Mouse (Mus musculus) heart, embryonic 13.5 days (tissue): Measurements from ENCODE around the gene Zfp831. TPM values are rescaled to one million over a fixed set of nuclear protein-coding genes. Genes with fewer than 3 reads are reported as not detected.

Experiments used
- ATAC-seq: fragments of 200-750 bp; cut with Nextera tagmentation; 2 replicates; pipeline ENCODE4 v1.8.0; 2017; ENCODE audit warnings: moderate TSS enrichment; ENCODE audit not compliant: insufficient number of reproducible peaks, low FRiP score, low TSS enrichment; ENCODE audit errors: extremely low read depth
- H3K27ac ChIP-seq: fragments of 300-500 bp; sonication (generic); replicated peaks from 2 replicates; pipeline ENCODE4 v1.5.1; 2015; ENCODE audit warnings: moderate library complexity, mild to moderate bottlenecking, inconsistent platforms
- H3K27me3 ChIP-seq: fragments of 300-500 bp; sonication (generic); replicated peaks from 2 replicates; pipeline ENCODE4 v1.6.1; 2015; ENCODE audit warnings: mild to moderate bottlenecking, inconsistent platforms
- H3K36me3 ChIP-seq: fragments of 300-500 bp; sonication (generic); 2 replicates; pipeline ENCODE4 v1.6.1; 2015; ENCODE audit warnings: mild to moderate bottlenecking, inconsistent platforms
- H3K4me1 ChIP-seq: fragments of 300-500 bp; sonication (generic); 2 replicates; pipeline ENCODE4 v1.6.1; 2015; ENCODE audit warnings: inconsistent platforms
- H3K4me2 ChIP-seq: fragments of 300-500 bp; sonication (generic); 2 replicates; pipeline ENCODE4 v1.6.1; 2015; ENCODE audit warnings: inconsistent platforms, mild to moderate bottlenecking, moderate library complexity
- H3K4me3 ChIP-seq: fragments of 300-500 bp; sonication (generic); 2 replicates; pipeline ENCODE4 v1.5.1; 2015; ENCODE audit warnings: moderate library complexity, mild to moderate bottlenecking, inconsistent platforms
- H3K9ac ChIP-seq: fragments of 300-500 bp; sonication (generic); 2 replicates; pipeline ENCODE4 v1.6.1; 2015; ENCODE audit warnings: inconsistent platforms, mild to moderate bottlenecking, moderate library complexity
- H3K9me3 ChIP-seq: fragments of 300-500 bp; sonication (generic); 2 replicates; pipeline ENCODE4 v1.6.1; 2016; ENCODE audit warnings: inconsistent platforms
- WGBS: fragments of 180-500 bp; shearing (Covaris S2); methylation state at CpG from one replicate; pipeline ENCODE4 v1.1.7; 2015; ENCODE audit warnings: mixed read lengths; 5-methylcytosine and 5-hydroxymethylcytosine counted together
- polyA plus RNA-seq: library from polyadenylated mRNA; unstranded; fragments of >200 nt; fragmentation: Nextera tagmentation; extraction: Ambion mirVana; gene quantifications from 2 replicates; pipeline ENCODE4 v1.2.1, GENCODE M21; 2015

Gene Zfp831
- polyA plus RNA-seq, 1 experiment from 2014 or later: 0.01 TPM

DNA sequence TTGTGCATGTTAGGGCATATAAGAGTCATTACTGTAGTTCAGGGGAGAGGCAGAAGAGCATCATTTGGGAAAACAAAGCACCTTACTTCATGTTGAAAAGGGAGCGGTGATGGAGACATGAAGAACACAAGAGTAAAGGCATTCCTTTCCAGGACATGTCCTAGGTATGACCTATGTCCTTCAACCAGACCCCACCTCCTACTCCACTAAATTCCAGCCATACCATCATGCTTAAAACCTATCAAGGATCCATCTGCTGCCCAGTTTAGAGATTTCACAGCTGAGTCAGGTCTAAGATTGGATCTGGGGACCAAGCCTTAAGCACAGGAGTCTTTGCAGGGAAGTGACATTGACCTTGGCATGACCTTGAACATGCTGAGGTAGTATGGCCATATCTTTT is 91.9 kb downstream of the Zfp831 start:
- ATAC-seq: no peak
- no peaks in the 10 kb centered on the region for H3K9me3 ChIP-seq
- H3K36me3 ChIP-seq: no peaks in the 10 kb centered on the region
- no peak overlapping the region for H3K4me2 ChIP-seq
- H3K27ac ChIP-seq: no peak overlapping the region
- H3K9ac ChIP-seq: no peak overlapping the region
- H3K4me3 ChIP-seq: no peak overlapping the region
- no peaks in the 10 kb centered on the region for H3K27me3 ChIP-seq
- peaks cover 17% of the 10 kb centered on the region for H3K4me1 ChIP-seq
- 64% methylated on average over 1 of the region's 1 CpGs for WGBS

DNA sequence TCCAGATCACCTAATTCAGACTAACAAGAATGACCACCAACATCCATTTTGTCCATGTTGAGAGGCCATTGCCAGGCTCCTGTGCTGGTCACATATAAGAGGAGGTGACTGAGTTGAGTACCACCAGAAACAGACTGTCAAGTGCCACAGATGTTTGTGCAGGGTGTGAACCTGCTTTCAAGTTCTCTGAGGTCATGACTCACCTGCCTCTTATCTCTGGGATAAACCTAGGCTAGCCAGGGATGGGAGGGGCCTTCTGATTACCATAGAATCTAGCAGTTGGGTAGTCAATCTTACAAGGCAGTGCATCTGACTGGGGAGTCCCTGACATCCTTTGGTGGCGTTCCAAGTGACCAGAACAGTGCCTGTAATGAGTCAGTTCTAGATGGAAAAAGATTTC is 103.8 kb downstream of the Zfp831 start:
- no peaks in the 10 kb centered on the region for H3K36me3 ChIP-seq
- no peak overlapping the region for H3K9ac ChIP-seq
- no peak overlapping the region for H3K4me2 ChIP-seq
- no peaks in the 10 kb centered on the region for H3K9me3 ChIP-seq
- ATAC-seq: no peak
- H3K4me3 ChIP-seq: no peak overlapping the region
- 76% methylated on average over 1 of the region's 1 CpGs for WGBS
- H3K27me3 ChIP-seq: no peaks in the 10 kb centered on the region
- no peak overlapping the region for H3K27ac ChIP-seq
- H3K4me1 ChIP-seq: 0 out of 2 replicates have a peak, but pooled peaks cover 5% of the 10 kb centered on the region

DNA sequence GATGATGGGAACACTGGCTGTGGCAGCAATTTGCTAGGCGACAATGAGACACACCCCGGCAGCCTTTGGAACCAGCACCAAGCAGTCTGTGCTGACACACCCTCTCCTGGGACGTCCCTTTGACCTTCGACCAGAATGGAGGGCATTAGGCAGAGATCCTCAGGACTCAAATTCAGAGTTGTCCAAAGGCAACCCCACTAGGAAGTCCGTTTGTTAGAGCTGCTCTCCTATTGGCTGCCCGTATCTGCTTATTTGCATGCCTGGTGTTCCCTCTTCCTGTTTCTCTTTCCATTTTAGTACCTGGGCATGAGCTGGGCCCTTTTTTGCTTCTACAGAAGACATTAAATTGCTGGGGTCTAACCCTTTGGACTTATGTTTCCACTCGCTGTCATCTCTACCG is 105.0 kb downstream of the Zfp831 start:
- no peak overlapping the region for H3K27ac ChIP-seq
- no peak overlapping the region for H3K9ac ChIP-seq
- 0 out of 2 replicates have a peak, but pooled peaks cover 5% of the 10 kb centered on the region for H3K4me1 ChIP-seq
- WGBS: 61% methylated on average over 8 of the region's 8 CpGs
- peak overlapping the region; percentile 41 for H3K4me2 ChIP-seq
- no peaks in the 10 kb centered on the region for H3K9me3 ChIP-seq
- no peak for ATAC-seq
- no peaks in the 10 kb centered on the region for H3K27me3 ChIP-seq
- no peak overlapping the region for H3K4me3 ChIP-seq
- no peaks in the 10 kb centered on the region for H3K36me3 ChIP-seq

DNA sequence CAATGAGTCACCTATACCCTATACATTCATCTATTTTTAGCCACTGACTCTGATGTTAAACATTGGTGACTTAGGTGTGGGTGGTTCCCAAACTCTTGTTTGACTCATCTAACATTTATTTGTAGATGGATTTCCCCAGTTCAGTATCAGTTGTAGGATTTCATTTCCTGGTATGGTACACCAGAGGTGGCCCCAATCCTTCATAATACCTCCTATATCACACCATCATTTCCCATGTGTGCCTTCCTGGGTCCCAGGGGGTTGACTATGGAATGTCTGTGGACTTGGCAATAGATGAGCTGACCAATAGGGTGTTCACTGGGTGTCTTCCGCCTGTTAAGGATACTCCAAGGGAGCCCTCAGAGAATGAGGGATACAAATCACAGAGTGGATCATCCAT is 109.9 kb downstream of the Zfp831 start:
- Histone ChIP-seq H3K9ac (no peak overlapping the region), H3K4me1 (0 out of 2 replicates have a peak, but pooled peaks cover 5% of the 10 kb centered on the region), H3K4me2 (no peak overlapping the region), H3K27me3 (no peaks in the 10 kb centered on the region), H3K36me3 (no peaks in the 10 kb centered on the region), H3K4me3 (no peak overlapping the region), H3K27ac (no peak overlapping the region), H3K9me3 (no peaks in the 10 kb centered on the region)
- ATAC-seq: no peak
- 82% methylated on average over 1 of the region's 1 CpGs for WGBS

DNA sequence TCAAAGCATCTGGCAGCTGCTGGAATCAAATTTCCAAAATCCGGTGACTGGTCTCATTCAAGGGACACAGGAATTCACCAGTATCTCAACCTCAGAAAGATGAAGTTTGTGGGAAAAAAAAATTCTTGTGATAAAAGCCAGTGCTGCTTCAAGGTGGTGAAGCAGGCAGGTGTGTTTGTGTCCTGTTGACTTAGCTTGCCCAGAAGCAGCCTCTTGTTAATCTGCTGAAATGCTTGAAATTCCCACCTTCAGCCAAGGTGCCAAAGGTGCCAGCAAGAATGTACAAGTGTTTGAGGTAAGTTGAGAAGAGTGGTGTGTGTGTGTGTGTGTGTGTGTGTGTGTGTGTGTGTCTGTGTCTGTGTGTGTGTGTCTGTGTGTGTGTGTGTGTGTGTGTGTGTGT is 110.9 kb downstream of the Zfp831 start:
- Histone ChIP-seq H3K9me3 (no peaks in the 10 kb centered on the region), H3K4me1 (no peaks in the 10 kb centered on the region), H3K27ac (no peak overlapping the region), H3K9ac (no peak overlapping the region), H3K4me3 (no peak overlapping the region), H3K4me2 (no peak overlapping the region), H3K36me3 (no peaks in the 10 kb centered on the region), H3K27me3 (peaks cover under 1% of the 10 kb centered on the region; the same call in 1 of the 2 replicates)
- ATAC-seq: no peak
- WGBS: 76% methylated on average over 1 of the region's 1 CpGs

DNA sequence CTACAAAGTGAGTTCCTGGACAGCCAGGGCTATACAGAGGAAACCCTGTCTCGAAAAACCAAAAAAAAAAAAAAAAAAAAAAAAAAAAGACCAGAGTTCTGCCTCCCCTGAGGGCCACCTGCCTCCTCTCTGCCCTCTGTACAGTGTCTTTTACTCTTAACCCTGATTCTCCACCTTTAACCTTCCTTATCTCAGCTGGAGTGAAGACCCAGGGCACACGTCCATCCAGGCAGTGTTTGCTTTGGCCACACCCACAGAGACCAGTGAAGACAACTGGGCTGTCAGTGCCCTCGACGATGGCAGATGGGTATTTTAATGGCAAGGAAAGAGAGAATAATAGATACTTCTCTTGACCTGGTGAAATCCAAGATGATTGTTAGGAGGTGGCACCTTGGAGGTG is 115.9 kb downstream of the Zfp831 start:
- Histone ChIP-seq H3K36me3 (no peaks in the 10 kb centered on the region), H3K9ac (no peak overlapping the region), H3K27ac (no peak overlapping the region), H3K9me3 (no peaks in the 10 kb centered on the region), H3K4me2 (no peak overlapping the region), H3K4me3 (no peak overlapping the region), H3K27me3 (peaks cover 41% of the 10 kb centered on the region), H3K4me1 (peaks cover 8% of the 10 kb centered on the region)
- 64% methylated on average over 4 of the region's 4 CpGs for WGBS
- ATAC-seq: no peak

Other genes with a start within 250 kb of the Zfp831 start
- gene Nelfcd, start 227.7 kb upstream of the Zfp831 start, polyA plus RNA-seq: 78.4 and 82.0 TPM in 2 replicates
- gene Ctsz, start 204.5 kb upstream of the Zfp831 start, polyA plus RNA-seq: 118 and 126 TPM in 2 replicates
- 5.2 and 5.4 TPM in 2 replicates for gene Tubb1, start 192.8 kb upstream of the Zfp831 start, polyA plus RNA-seq
- gene Atp5e, start 179.4 kb upstream of the Zfp831 start, polyA plus RNA-seq: 1,102 and 1,120 TPM in 2 replicates
- gene Prelid3b, start 170.5 kb upstream of the Zfp831 start, polyA plus RNA-seq: 125 and 140 TPM in 2 replicates
- 0.99 and 1.0 TPM in 2 replicates for gene Edn3, start 117.1 kb downstream of the Zfp831 start, polyA plus RNA-seq